Mouse (Mus musculus) limb, embryonic 14.5 days (tissue): ENCODE measurements around the gene Olfr118. TPM values are rescaled to one million over a fixed set of nuclear protein-coding genes. Genes with fewer than 3 reads are reported as not detected.
"Not testable (repeated sequence)": the region's sequence is repeated elsewhere in the genome, so short reads cannot be mapped to it uniquely, and the experiment has no call there.

Experiments used
- ATAC-seq: fragments of 200-750 bp; cut with Nextera tagmentation; 2 replicates; pipeline ENCODE4 v1.8.0; 2017; ENCODE audit warnings: low read depth, moderate number of reproducible peaks, moderate TSS enrichment; ENCODE audit not compliant: low FRiP score
- DNase-seq: peaks from one replicate; pipeline ENCODE4 v3.0.0-alpha.2; 2015; ENCODE audit warnings: low spot score
- H3K27ac ChIP-seq: fragments of 300-500 bp; sonication (generic); replicated peaks from 2 replicates; pipeline ENCODE4 v1.5.1; 2014; ENCODE audit warnings: low read depth, mild to moderate bottlenecking, low read length, moderate library complexity, mixed read lengths
- H3K27me3 ChIP-seq: fragments of 300-500 bp; sonication (generic); 2 replicates; pipeline ENCODE4 v1.6.1; 2014; ENCODE audit warnings: low read length, mixed read lengths; ENCODE audit not compliant: control insufficient read depth, insufficient read depth
- H3K36me3 ChIP-seq: fragments of 300-500 bp; sonication (generic); 2 replicates; pipeline ENCODE4 v1.6.1; 2014; ENCODE audit warnings: mild to moderate bottlenecking, low read length, moderate library complexity, mixed read lengths; ENCODE audit not compliant: control insufficient read depth, insufficient read depth
- H3K4me1 ChIP-seq: fragments of 300-500 bp; sonication (generic); 2 replicates; pipeline ENCODE4 v1.6.1; 2014; ENCODE audit warnings: antibody characterized with exemption, low read length, mixed read lengths; ENCODE audit not compliant: control insufficient read depth, insufficient read depth
- H3K4me2 ChIP-seq: fragments of 300-500 bp; sonication (generic); replicated peaks from 2 replicates; pipeline ENCODE4 v1.6.1; 2014; ENCODE audit warnings: low read depth, mild to moderate bottlenecking, low read length, moderate library complexity; ENCODE audit not compliant: severe bottlenecking
- H3K4me3 ChIP-seq: fragments of 300-500 bp; sonication (generic); replicated peaks from 2 replicates; pipeline ENCODE4 v1.5.1; 2014; ENCODE audit warnings: low read length
- H3K9ac ChIP-seq: fragments of 300-500 bp; sonication (generic); 2 replicates; pipeline ENCODE4 v1.6.1; 2014; ENCODE audit warnings: mild to moderate bottlenecking, low read depth, low read length, moderate library complexity; ENCODE audit not compliant: severe bottlenecking
- H3K9me3 ChIP-seq: fragments of 300-500 bp; sonication (generic); 2 replicates; pipeline ENCODE4 v1.6.1; 2016; ENCODE audit warnings: low read length; ENCODE audit not compliant: control insufficient read depth
- POLR2A ChIP-seq: fragments of 200-500 bp; IDR thresholded peaks from 2 replicates; pipeline ENCODE4 v1.8.0; 2012; ENCODE audit warnings: inconsistent platforms, mild to moderate bottlenecking, moderate library complexity, borderline replicate concordance; ENCODE audit not compliant: insufficient read depth, insufficient read length; ENCODE audit errors: extremely low read depth
- WGBS: fragments of 180-500 bp; shearing (Covaris S2); extraction: QIAGEN DNeasy Blood & Tissue Kit; methylation state at CpG from one replicate; pipeline ENCODE4 v1.1.7; 2014; 5-methylcytosine and 5-hydroxymethylcytosine counted together
- polyA plus RNA-seq, 2 experiments: library from polyadenylated mRNA; depleted of rRNA in 1 of 2; stranded (reverse) in 1 of 2; unstranded in 1 of 2; fragments of >200 nt; fragmentation: Nextera tagmentation in 1 of 2; extraction: Ambion mirVana in 1 of 2; gene quantifications; 2 replicates each; pipeline versions ENCODE4 v1.2.1 to v1.2.3; 2012 to 2014

Olfr118 gene
- polyA plus RNA-seq (2012; rRNA removed) (not detected in 2 replicates), polyA plus RNA-seq (2014; fragmentation: Nextera tagmentation; extraction: Ambion mirVana) (not detected in 2 replicates)

GRCm38 (mm10) chr17:37666688-37667087 lies at the start of gene Olfr118:
Gene Olfr118 (plus strand): TSS chr17:37666988.
- Histone ChIP-seq H3K4me3 (no peak within 1 kb of the TSS), H3K27me3 (no peaks in the 10 kb centered on the region), H3K9me3 (no peaks in the 10 kb centered on the region), H3K27ac (no peak within 1 kb of the TSS), H3K4me2 (no peak within 1 kb of the TSS), H3K9ac (no peak within 1 kb of the TSS), H3K36me3 (no peaks in the 10 kb centered on the region), H3K4me1 (no peaks in the 10 kb centered on the region)
- no peak for DNase-seq
- 60% methylated on average over 2 of the region's 2 CpGs for WGBS
- TF ChIP-seq POLR2A: no peak
- ATAC-seq: no peak

GRCm38 (mm10) chr17:37627009-37627408 lies 39.8 kb upstream of the Olfr118 start, which contains the start of the genes Olfr115 and Olfr116:
Gene Olfr115 (minus strand): TSS chr17:37627109.
Gene Olfr116 (minus strand): TSS chr17:37627199.
- Histone ChIP-seq H3K27me3 (no peaks in the 10 kb centered on the region), H3K27ac (no peak within 1 kb of the TSS), H3K4me3 (no peak within 1 kb of the TSS), H3K4me2 (no peak within 1 kb of the TSS), H3K9me3 (no peaks in the 10 kb centered on the region), H3K36me3 (no peaks in the 10 kb centered on the region), H3K9ac (no peak within 1 kb of the TSS), H3K4me1 (no peaks in the 10 kb centered on the region)
- TF ChIP-seq POLR2A: no peak
- ATAC-seq (no peak), DNase-seq (no peak)
- WGBS: 80% methylated on average over 2 of the region's 2 CpGs

- ATAC-seq: no peak
- H3K27me3 ChIP-seq: no peaks in the 10 kb centered on the region
- H3K36me3 ChIP-seq: no peaks in the 10 kb centered on the region
- no peaks in the 10 kb centered on the region for H3K4me1 ChIP-seq
- H3K9ac ChIP-seq: no peak within 1 kb of the TSS
- TF ChIP-seq POLR2A: no peak
- H3K27ac ChIP-seq: no peak within 1 kb of the TSS
- no peaks in the 10 kb centered on the region for H3K9me3 ChIP-seq
- WGBS: 57% methylated on average over 1 of the region's 1 CpGs
- DNase-seq: no peak
- no peak within 1 kb of the TSS for H3K4me2 ChIP-seq
- H3K4me3 ChIP-seq: no peak within 1 kb of the TSS
These were observed 3.1 kb upstream of the Olfr118 start, which contains the start of gene Olfr117 for GRCm38 (mm10) chr17:37663682-37664081. Gene Olfr117 (minus strand): TSS chr17:37663782.

GRCm38 (mm10) chr17:37696264-37696663 lies 29.5 kb downstream of the Olfr118 start, which contains the start of gene Olfr119:
Gene Olfr119 (plus strand): TSS chr17:37696564.
- H3K36me3 ChIP-seq, H3K4me2 ChIP-seq, H3K9me3 ChIP-seq, DNase-seq, ATAC-seq, H3K27me3 ChIP-seq, H3K9ac ChIP-seq, H3K4me3 ChIP-seq, H3K4me1 ChIP-seq, H3K27ac ChIP-seq: not testable (repeated sequence)
- WGBS: 59% methylated on average over 1 of the region's 1 CpGs

- no peak within 1 kb of the TSS for H3K27ac ChIP-seq
- no peak within 1 kb of the TSS for H3K4me2 ChIP-seq
- ATAC-seq (no peak), DNase-seq (no peak)
- H3K9ac ChIP-seq: no peak within 1 kb of the TSS
- no peak for TF ChIP-seq POLR2A
- H3K4me1 ChIP-seq: no peaks in the 10 kb centered on the region
- no peak within 1 kb of the TSS for H3K4me3 ChIP-seq
- 68% methylated on average over 1 of the region's 1 CpGs for WGBS
- H3K36me3 ChIP-seq: no peaks in the 10 kb centered on the region
- H3K27me3 ChIP-seq: no peaks in the 10 kb centered on the region
- no peaks in the 10 kb centered on the region for H3K9me3 ChIP-seq
These were observed 54.7 kb downstream of the Olfr118 start, which contains the start of gene Olfr120 for GRCm38 (mm10) chr17:37721508-37721907. Gene Olfr120 (plus strand): TSS chr17:37721808.

Other genes with a start within 250 kb of the Olfr118 start
- not detected in 2 replicates for gene Olfr108, start 221.5 kb upstream of the Olfr118 start, polyA plus RNA-seq (2012; rRNA removed)
- not detected in 2 replicates for gene Olfr108, start 221.5 kb upstream of the Olfr118 start, polyA plus RNA-seq (2014; fragmentation: Nextera tagmentation; extraction: Ambion mirVana)
- gene Olfr109, start 208.1 kb upstream of the Olfr118 start, polyA plus RNA-seq (2012; rRNA removed): not detected in 2 replicates
- not detected in 2 replicates for gene Olfr109, start 208.1 kb upstream of the Olfr118 start, polyA plus RNA-seq (2014; fragmentation: Nextera tagmentation; extraction: Ambion mirVana)
- gene H2-M2, start 183.4 kb upstream of the Olfr118 start, polyA plus RNA-seq (2012; rRNA removed): 0.06 and 0.13 TPM in 2 replicates
- 0.21 TPM in 1 of 2 replicates, not detected in the other for gene H2-M2, start 183.4 kb upstream of the Olfr118 start, polyA plus RNA-seq (2014; fragmentation: Nextera tagmentation; extraction: Ambion mirVana)
- not detected in 2 replicates for gene Olfr110, start 174.5 kb upstream of the Olfr118 start, polyA plus RNA-seq (2012; rRNA removed)
- not detected in 2 replicates for gene Olfr110, start 174.5 kb upstream of the Olfr118 start, polyA plus RNA-seq (2014; fragmentation: Nextera tagmentation; extraction: Ambion mirVana)
- gene Olfr111, start 159.0 kb upstream of the Olfr118 start, polyA plus RNA-seq (2012; rRNA removed): 0.09 and 0.28 TPM in 2 replicates
- not detected in 2 replicates for gene Olfr111, start 159.0 kb upstream of the Olfr118 start, polyA plus RNA-seq (2014; fragmentation: Nextera tagmentation; extraction: Ambion mirVana)
- not detected in 2 replicates for gene Olfr112, start 97.5 kb upstream of the Olfr118 start, polyA plus RNA-seq (2012; rRNA removed)
- gene Olfr112, start 97.5 kb upstream of the Olfr118 start, polyA plus RNA-seq (2014; fragmentation: Nextera tagmentation; extraction: Ambion mirVana): not detected in 2 replicates
- not detected in 2 replicates for gene Olfr113, start 89.3 kb upstream of the Olfr118 start, polyA plus RNA-seq (2012; rRNA removed)
- gene Olfr113, start 89.3 kb upstream of the Olfr118 start, polyA plus RNA-seq (2014; fragmentation: Nextera tagmentation; extraction: Ambion mirVana): not detected in 2 replicates
- not detected in 2 replicates for gene Olfr114, start 74.2 kb upstream of the Olfr118 start, polyA plus RNA-seq (2012; rRNA removed)
- not detected in 2 replicates for gene Olfr114, start 74.2 kb upstream of the Olfr118 start, polyA plus RNA-seq (2014; fragmentation: Nextera tagmentation; extraction: Ambion mirVana)
- gene Olfr115, start 39.9 kb upstream of the Olfr118 start, polyA plus RNA-seq (2012; rRNA removed): not detected in 2 replicates
- gene Olfr115, start 39.9 kb upstream of the Olfr118 start, polyA plus RNA-seq (2014; fragmentation: Nextera tagmentation; extraction: Ambion mirVana): not detected in 2 replicates
- gene Olfr116, start 39.8 kb upstream of the Olfr118 start, polyA plus RNA-seq (2012; rRNA removed): not detected in 2 replicates
- gene Olfr116, start 39.8 kb upstream of the Olfr118 start, polyA plus RNA-seq (2014; fragmentation: Nextera tagmentation; extraction: Ambion mirVana): not detected in 2 replicates
- not detected in 2 replicates for gene Olfr117, start 3.2 kb upstream of the Olfr118 start, polyA plus RNA-seq (2012; rRNA removed)
- gene Olfr117, start 3.2 kb upstream of the Olfr118 start, polyA plus RNA-seq (2014; fragmentation: Nextera tagmentation; extraction: Ambion mirVana): not detected in 2 replicates
- not detected in 2 replicates for gene Olfr119, start 29.6 kb downstream of the Olfr118 start, polyA plus RNA-seq (2012; rRNA removed)
- not detected in 2 replicates for gene Olfr119, start 29.6 kb downstream of the Olfr118 start, polyA plus RNA-seq (2014; fragmentation: Nextera tagmentation; extraction: Ambion mirVana)
- gene Olfr120, start 54.8 kb downstream of the Olfr118 start, polyA plus RNA-seq (2012; rRNA removed): not detected in 2 replicates
- gene Olfr120, start 54.8 kb downstream of the Olfr118 start, polyA plus RNA-seq (2014; fragmentation: Nextera tagmentation; extraction: Ambion mirVana): not detected in 2 replicates
- not detected in 2 replicates for gene Olfr121, start 81.9 kb downstream of the Olfr118 start, polyA plus RNA-seq (2012; rRNA removed)
- not detected in 2 replicates for gene Olfr121, start 81.9 kb downstream of the Olfr118 start, polyA plus RNA-seq (2014; fragmentation: Nextera tagmentation; extraction: Ambion mirVana)
- not detected in 2 replicates for gene Olfr122, start 101.6 kb downstream of the Olfr118 start, polyA plus RNA-seq (2012; rRNA removed)
- not detected in 2 replicates for gene Olfr122, start 101.6 kb downstream of the Olfr118 start, polyA plus RNA-seq (2014; fragmentation: Nextera tagmentation; extraction: Ambion mirVana)
- not detected in 2 replicates for gene Olfr123, start 126.5 kb downstream of the Olfr118 start, polyA plus RNA-seq (2012; rRNA removed)
- not detected in 2 replicates for gene Olfr123, start 126.5 kb downstream of the Olfr118 start, polyA plus RNA-seq (2014; fragmentation: Nextera tagmentation; extraction: Ambion mirVana)
- gene Olfr124, start 132.9 kb downstream of the Olfr118 start, polyA plus RNA-seq (2012; rRNA removed): not detected in 2 replicates
- not detected in 2 replicates for gene Olfr124, start 132.9 kb downstream of the Olfr118 start, polyA plus RNA-seq (2014; fragmentation: Nextera tagmentation; extraction: Ambion mirVana)
- gene Olfr125, start 166.0 kb downstream of the Olfr118 start, polyA plus RNA-seq (2012; rRNA removed): not detected in 2 replicates
- gene Olfr125, start 166.0 kb downstream of the Olfr118 start, polyA plus RNA-seq (2014; fragmentation: Nextera tagmentation; extraction: Ambion mirVana): not detected in 2 replicates
- gene Olfr126, start 180.5 kb downstream of the Olfr118 start, polyA plus RNA-seq (2012; rRNA removed): not detected in 2 replicates
- gene Olfr126, start 180.5 kb downstream of the Olfr118 start, polyA plus RNA-seq (2014; fragmentation: Nextera tagmentation; extraction: Ambion mirVana): not detected in 2 replicates
- gene Olfr127, start 233.4 kb downstream of the Olfr118 start, polyA plus RNA-seq (2012; rRNA removed): not detected in 2 replicates
- gene Olfr127, start 233.4 kb downstream of the Olfr118 start, polyA plus RNA-seq (2014; fragmentation: Nextera tagmentation; extraction: Ambion mirVana): not detected in 2 replicates